Mouse (Mus musculus): ENCODE data around the gene Alkbh6. TPM values are rescaled to one million over a fixed set of nuclear protein-coding genes. Genes with fewer than 3 reads are reported as not detected.

Alkbh6 gene
- total RNA-seq, 2 experiments from 2014 or later, result 18.3 to 18.4 TPM

DNA sequence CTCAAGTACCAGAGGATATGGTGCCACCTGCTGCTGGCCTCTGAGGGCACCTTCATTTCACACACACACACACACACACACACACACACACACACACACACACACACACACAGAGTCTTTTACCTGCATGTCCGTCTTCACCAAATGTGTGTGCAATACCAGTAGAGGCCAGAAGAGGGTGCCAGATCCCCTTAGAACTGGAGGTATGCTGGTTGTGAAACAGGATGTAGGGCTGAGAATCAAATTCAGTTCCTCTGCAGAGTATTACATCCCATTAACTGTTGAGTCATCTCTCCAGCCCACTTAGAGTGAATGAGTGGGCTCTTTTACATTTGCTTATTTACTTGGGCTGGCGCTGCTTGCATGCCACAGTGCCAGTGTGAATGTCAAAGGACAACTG, 16.8 kb downstream of the Alkbh6 start:
- intact Hi-C loops (cut with DNase I), result no loop called here
- DNase-seq, result no peak

GRCm38 (mm10) chr7:30326427-30326826, 17.9 kb downstream of the Alkbh6 start:
- no peak for DNase-seq
- intact Hi-C loops (cut with DNase I), result no loop called here

DNA sequence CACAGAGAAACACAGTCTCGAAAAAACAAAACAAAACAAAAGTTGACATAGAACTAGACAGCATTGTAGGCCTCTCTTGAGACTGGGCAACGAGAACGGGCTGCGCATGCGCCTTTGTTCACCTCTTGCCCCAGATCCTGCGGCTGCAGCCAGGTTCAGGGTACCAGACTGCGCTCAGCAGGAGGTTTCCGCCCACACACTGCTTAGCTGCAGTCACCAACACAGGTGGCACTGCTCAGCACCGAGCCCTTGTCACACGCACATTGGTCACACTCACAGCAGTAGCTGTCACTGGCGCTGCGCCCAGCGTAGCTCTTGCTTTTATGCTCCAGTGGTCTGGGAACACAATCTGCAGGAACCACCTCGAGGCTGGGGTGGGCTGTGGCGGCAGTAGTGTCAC, 18.6 kb downstream of the Alkbh6 start:
- intact Hi-C loops (cut with DNase I), result no loop called here
- DNase-seq, result no peak

DNA sequence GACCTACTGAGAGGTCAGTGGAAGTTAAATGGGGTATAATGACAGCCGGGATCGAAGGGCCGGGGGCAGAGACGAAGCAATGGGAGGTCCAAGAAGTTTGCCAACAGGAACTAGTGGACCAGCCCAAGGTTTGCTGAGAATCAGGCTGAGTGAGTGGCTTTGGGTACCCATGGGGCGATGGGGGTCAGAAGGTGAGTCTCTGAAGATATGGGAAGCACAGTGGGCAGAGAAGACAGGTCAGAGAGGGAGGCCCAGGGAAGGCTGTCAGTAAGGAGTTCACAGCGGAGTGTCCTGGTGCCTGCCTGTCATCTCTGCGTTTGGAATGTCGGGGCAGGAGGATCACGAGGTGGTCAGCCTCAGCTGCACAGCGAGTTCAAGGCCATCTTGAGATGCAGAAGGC, 19.9 kb downstream of the Alkbh6 start:
- DNase-seq, result no peak
- intact Hi-C loops (cut with DNase I), result no loop called here

DNA sequence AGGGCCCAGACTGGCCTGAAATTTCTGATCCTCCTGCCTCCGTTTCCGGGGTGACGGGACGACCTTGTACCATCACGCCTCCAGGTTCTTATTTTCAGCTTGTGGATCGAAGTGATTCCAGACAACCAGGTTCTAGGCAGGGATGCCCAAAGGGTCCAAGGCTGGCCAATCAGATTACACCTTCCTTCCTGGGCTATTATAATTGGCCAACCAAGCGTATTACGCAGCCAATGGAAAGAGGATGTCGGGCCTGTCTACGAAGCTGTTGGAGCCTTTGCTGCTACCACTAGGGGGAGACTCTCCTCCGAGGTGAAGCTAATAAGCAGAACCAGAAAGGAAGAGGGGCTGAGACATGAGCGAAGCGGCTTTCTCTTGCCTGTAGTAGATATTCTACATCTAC, 23.4 kb downstream of the Alkbh6 start:
- intact Hi-C loops (cut with DNase I), result no loop called here
- peak in 1 of 2 experiments; percentile 51 for DNase-seq

DNA sequence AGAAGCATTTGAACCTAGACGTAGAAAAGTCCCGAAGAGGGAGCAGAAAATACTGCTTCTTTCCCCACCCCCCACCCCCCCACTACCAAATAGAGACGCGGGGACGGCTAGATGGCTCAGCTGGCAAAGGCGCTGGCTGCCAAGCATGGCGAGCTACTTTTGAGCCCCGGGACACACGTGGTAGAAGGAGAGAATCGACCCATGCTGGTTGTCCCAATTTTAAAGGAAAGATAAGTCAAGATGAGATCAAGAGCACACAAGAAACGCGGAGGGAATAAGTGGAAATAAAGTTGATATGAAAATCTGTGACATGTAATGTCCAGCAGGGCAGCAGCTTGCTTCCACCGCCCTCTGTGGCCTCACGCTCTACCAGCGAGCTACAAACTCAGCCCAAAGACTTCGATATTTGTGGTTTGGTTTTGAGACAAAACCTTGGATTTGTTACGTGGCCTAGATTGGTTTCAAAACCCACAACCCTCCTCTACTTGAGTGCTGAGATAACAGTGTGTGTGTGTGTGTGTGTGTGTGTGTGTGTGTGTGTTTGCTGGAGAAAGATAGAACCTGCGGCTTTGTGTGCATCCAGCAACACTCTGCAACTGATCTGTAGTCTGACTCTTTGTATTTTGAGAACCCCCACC, 24.2 kb downstream of the Alkbh6 start:
- intact Hi-C loops (cut with DNase I), result no loop called here
- DNase-seq, result no peak

DNA sequence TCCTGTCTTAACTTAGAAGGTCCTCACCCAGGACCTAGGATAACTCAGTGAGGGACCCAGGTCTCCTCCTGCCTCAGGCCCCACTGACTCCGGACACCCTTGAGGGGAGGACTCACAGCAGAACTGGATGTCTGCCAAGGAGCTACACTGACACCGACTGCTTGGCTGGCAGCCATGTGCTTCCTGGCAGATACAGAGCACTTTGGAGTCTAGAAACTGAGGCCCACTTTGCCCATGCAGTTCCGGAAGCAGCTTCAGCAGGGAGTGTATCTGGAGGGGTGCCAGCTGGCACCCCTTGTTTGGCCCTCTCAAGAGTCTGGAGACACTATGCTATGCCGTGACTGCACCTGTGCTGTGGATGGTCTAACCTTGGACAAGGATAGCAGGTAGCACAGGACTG, 24.9 kb downstream of the Alkbh6 start:
- no peak for DNase-seq

GRCm38 (mm10) chr7:30334563-30334962, 26.0 kb downstream of the Alkbh6 start:
- intact Hi-C loops (cut with DNase I), result no loop called here
- DNase-seq, result no peak

More for the DNA sequence above, 24.9 kb downstream of the Alkbh6 start:
- intact Hi-C loops (cut with DNase I), result no loop called here

- DNase-seq, result no peak
- intact Hi-C loops (cut with DNase I), result no loop called here
Observed at GRCm38 (mm10) chr7:30335688-30336087, 27.2 kb downstream of the Alkbh6 start.

DNA sequence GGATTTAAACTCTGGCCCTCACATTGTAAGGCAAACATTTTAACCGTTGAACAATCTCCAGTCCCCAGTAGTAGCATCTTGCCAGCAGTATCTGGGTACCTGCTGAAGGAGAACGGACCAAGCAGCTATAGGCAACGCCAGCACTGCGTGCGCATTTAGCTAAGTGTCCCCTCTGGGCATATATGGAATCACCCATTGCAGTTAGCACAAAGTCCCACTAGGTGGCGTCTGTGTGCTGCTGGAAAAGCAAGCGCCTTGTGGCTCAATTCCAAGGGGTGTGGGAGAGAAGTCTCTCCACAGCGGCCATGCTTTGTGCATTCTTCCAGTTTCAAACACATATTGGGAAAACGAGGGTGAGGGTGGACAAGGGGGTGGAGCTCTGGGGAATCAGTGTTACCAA, 27.9 kb downstream of the Alkbh6 start:
- peak; percentile 50 to 73 for DNase-seq
- intact Hi-C loops (cut with DNase I), result no loop called here

DNA sequence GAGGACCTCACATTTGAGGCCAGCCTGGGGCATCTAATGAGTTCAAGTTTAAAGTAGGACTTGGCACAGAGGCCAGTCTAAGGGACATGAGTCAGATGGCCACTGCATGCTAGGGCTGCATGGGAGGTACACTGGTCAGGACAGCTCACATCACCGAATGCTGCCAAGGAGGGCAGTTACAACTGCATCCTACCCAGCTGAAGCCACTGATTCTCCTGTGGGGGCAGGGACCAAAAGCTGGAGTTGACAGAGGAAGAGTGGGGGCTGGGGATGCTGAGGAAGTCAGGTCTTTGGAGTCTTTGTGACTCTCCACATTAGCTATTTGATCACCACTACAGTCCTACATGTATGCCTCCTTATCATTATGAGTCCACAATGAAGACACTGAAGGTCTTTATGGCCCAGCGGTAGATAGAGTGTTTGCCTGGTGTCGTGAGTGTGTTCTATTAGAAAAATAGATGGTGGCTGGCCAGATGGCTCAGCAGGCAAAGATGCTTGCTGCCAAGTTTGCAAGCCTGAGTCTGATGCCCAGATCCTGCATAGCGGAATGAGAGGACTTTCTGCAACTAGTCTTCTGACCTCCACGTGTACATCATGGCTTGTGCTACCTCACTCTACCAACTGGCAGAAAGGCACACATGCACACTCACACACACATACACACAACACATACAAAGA, 31.1 kb downstream of the Alkbh6 start:
- no peak for DNase-seq
- intact Hi-C loops (cut with DNase I), result no loop called here

DNA sequence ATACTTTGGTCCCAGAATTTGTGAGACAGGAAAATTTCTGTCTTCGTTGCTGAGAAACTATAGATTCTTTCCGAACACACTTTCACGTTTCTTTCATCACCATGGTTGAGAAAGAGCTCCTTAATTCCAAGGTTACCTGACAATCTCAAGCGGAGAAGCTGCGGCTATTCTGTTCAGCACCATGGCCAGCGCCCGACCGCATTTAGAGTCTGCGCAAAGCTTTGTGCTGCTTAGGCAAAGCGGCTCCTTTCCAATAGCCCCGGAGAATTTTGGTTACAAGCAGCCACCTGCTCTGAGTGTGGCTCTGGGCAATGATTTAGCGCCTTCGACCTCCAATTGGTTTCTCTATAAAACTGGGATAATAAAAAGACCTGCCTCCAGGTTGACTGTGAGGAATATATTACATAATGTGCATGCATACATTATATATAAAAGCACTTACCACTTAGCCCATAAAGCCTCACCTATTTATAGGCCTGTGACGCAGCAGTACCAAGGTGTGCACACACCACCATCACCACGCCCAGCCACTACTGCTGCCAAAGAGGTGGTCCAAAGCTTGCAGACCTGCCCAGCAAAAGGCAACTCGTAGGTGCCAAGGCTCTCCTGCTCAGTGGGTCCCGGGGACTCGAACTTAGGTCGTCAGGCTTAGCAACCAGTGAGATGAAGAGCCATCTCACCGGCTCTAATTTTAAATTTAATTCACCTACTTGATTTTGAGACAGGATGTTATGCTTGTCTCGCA, 38.3 kb downstream of the Alkbh6 start:
- intact Hi-C loops (cut with DNase I), result loop anchor here (5.0 kb wide), 1 partner anchor 85 kb away; no protein-coding TSS in a partner anchor
- peak in 1 of 2 experiments; percentile 37 for DNase-seq

DNA sequence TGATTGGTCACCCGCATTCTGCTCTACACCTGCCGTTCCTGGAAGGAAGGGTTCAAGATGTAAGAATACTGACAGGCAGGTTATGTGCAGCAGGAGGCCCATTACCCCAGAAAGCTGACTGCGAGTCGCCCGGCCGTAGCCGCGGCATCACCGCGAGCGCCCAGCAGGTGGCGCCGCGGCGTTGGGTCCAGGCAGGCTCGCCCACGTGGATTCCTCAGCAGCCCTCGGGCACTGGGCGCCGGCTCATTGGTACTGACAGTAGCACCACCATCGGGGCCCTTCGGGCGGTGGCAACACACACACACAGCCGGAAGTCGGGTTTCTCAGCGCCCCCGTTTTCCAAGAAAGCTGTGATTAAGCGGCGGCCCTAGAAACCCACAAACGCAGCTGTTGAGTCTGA, 39.3 kb downstream of the Alkbh6 start:
- intact Hi-C loops (cut with DNase I), result loop anchor here (5.0 kb wide), 1 partner anchor 84 kb away; no protein-coding TSS in a partner anchor
- peak in 1 of 2 experiments; percentile 35 for DNase-seq

DNA sequence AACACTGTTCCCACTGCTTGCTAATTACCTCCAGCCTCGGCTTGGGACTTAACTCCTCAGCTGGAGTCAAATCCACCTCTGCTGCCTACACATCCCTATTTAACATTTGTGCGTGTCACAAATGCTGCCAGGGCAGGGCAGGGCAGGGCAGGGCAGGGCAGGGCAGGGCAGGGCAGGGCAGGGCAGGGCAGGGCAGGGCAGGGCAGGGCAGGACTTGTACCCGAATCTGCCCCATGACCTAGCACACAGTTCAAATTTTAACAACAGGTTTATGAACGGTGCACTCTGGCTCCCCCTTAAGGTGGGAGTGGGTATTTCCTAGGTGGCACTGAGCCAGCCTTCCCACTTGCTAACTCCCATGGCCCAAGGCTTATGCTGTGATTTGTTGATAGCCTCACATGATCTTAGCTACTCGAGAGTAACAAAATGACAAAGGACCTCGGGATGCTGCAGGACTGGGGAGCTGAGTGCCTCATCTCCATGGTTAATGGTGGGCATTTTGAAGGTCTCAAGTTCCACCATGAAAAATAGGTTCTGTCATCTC, 44.8 kb downstream of the Alkbh6 start:
- intact Hi-C loops (cut with DNase I), result no loop called here
- DNase-seq, result peak; percentile 20 to 50

- DNase-seq, result no peak
- intact Hi-C loops (cut with DNase I), result no loop called here
Observed at GRCm38 (mm10) chr7:30354059-30354458, 45.5 kb downstream of the Alkbh6 start.

DNA sequence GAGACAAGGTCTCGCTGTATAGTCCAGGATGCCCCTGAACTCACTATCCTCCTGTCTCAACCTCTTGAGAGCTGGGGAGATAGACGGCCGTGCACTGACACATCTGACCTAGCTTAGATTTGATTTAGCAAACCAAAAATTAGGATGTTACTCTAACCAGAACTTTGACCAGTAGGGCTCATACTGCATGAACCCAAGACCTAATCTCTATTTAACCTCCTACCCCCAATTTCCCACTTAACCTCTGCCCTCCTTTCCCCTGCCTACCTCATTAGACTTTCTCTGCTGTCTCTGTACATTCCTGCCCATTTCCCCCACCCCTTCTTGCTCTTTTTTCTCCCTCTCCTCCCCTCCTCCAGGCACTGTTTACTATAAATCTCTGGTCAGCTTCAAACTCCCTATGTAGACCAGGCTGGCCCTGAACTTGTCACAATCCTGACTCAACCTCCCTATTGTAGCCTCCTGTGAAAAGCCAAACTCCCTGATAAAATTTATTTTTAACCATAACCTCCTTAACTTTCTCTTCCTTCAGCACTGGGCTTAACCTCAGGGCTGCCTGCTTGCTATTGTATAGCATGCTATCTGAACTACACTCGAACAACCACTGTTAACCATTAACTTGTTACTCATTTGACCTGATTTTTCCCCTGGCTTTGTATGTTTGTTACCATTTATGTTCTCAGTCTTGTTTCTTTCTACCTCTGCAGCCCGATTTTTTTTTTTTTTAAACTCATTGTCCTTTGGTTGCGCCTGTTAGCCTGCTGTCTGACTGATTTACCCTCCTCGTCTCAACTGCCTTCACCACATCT, 50.1 kb downstream of the Alkbh6 start:
- intact Hi-C loops (cut with DNase I), result no loop called here
- no peak for DNase-seq

DNA sequence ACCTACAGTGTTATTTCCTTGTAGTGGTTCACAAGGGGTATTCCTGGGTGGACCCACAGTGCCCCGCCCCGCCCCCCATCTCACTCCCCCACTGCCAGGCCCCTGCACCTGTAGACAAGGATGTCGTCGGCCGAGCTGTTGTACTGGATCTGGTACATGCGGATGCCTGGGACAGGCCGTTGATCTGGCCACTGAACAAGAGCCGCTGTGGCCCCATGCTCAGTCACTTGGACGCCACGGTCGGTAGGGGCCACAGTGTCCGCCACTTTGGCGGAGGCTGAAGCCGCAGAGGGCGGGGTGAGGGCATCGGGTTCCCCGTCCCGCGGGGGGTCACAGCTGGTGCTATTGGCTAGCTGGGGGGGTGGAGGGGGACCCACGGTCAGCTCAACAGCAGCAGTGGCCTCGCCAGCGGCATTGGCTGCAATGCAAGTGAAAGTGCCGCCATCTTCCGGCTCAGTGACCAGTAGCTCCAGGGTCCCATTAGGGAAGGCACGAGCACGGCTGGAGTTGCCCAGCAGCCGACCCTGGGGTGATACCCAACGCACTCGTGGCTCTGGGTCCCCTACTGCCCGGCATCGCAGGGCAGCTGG, 50.9 kb downstream of the Alkbh6 start:
- no peak for DNase-seq
- intact Hi-C loops (cut with DNase I), result no loop called here

- intact Hi-C loops (cut with DNase I), result no loop called here
- no peak for DNase-seq
Observed at GRCm38 (mm10) chr7:30360028-30360427, 51.5 kb downstream of the Alkbh6 start.

DNA sequence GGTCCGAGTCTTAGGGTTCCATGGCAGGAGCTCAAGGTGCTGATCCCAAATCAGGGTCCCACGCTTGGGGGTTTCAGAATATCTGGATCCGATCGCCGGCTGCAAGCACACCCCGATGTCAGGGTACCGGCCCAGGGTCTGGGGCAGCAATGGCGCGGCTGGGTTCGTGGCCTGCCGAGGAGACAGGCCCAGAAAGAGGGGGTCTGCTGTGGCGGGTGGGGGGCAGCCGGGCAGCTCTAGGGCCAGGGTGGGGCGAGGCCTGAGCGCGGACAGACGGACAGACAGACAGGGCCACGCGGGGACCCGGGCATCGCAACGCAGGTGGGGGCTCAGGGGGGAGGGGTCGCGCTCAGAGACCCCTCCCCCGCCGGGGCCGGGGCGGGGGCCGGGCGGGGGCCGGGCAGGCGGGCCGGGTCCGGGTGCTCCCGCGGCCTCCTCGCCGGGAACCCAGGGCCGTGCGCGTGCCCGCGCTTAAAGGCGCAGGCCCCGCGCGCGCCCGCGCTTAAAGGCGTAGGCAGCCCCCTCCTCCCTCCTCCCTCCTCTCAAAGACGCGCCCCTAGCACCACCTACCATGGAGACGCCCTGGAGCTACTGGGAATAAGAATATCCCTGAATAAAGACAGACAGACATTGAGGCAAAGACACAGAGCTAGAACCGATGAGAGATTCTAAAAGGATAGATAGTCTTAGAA, 54.3 kb downstream of the Alkbh6 start, which contains the start of gene Lrfn3:
Gene Lrfn3, minus strand, starts transcription at position 121 of the 692 bp plus-strand sequence.
- no peak for DNase-seq
- intact Hi-C loops (cut with DNase I), result no loop called here
